Mouse (Mus musculus): ENCODE measurements around the gene Sec24b.

Sec24b gene

DNA sequence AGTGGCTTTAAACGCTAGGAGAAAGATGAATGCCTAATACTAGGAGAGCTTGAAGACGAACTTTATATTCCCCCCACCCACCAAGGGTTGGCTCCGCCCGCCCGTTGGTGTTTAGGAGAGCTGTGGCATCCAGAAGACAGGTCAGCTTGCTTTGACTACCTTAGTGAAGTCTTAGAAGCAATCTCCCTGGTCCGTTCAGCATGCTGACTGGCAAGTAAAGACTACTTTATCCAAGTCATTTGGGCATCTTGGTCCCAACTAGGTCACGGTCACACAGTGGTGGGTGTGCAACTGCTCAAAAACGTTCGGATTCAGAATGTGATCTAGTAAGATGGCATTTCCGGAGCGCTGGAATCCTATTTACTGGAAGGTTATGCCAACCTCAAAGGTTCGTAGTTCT lies at the start of gene Sec24b:
Gene Sec24b, minus strand, starts transcription at position 273 of the 400 bp plus-strand sequence.
- DNase-seq (ENCODE audit: low spot score in 2 of 2), result peak in 1 of 2 experiments; percentile 5

DNA sequence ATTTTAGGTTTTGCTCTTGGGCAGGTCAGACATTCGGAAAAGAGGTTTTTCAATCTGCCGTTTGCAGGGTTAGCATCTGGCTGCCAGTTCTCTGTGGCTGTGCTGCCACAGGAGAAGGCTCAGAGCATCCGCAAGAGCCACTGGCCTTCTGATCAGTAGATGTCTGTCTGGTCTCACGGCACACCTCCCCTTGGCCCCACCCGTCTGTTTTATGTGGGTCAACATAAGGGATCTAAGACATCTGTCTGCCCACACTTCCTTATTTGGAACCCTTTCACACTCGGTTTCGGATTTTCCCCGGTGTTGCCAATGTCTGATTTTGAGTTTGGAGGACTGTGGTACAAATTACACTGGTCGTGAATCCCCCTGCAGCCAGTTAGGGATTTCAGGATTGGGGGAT lies 43.1 kb upstream of the Sec24b start:
- no peak for DNase-seq (ENCODE audit: low spot score in 2 of 2)

- peak in 1 of 2 experiments; percentile 8 for DNase-seq (ENCODE audit: low spot score in 2 of 2)
Observed at GRCm38 (mm10) chr3:130103486-130103885, 42.1 kb upstream of the Sec24b start.

DNA sequence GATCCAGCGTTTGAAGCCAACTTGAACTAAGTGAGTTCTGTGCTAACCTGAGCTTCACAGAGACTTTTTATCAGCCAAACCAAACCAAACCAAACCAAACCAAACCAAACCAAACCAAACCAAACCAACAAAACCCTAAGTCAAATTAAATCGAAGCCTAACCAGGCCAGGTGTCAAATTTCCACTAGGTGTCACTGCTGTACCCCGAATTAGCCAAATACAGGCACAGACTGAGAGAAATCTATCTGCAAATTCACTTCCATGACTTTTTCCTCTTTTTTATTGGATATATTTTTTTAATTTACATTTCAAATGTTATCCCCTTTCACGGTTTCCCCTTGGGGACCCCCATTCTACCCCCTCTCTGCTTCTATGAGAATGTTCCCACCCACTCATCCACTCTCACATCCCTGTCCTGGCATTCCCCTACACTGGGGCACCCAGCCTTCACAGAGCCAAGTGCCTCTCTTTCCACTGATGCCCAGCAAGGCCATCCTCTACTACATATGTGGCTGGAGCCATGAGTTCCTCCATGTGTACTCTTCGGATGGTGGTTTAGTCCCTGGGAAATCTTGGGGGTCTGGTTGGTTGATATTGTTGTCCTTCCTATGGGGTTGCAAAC lies 33.9 kb upstream of the Sec24b start:
- DNase-seq (ENCODE audit: low spot score in 2 of 2), result no peak

DNA sequence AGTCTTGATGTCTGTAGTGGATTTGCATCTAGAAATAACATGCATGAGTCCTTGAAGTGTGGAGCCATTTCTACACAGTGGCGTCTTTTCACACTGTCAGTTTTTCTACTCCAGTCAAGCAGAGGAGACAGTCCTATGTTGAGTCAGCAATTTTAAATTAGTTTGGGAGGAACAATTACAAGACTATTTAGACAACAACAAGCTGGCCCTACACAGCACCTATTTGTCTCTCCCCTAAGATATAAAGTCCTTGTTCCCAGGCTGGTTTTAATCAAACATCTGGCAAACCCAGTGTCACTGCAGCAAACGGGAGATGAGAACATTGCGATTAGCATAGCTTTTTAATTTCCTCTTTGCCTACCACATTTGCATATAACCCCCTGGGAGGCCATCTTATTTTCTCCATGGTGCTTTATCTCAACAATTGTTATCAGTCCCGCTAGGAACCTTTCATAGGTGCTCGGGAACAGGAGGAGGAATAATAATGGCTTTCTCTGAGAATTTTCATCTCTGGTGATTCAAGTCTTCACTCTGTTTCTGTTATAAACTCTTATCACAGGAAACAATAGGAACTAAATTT lies 32.9 kb upstream of the Sec24b start:
- DNase-seq (ENCODE audit: low spot score in 2 of 2), result no peak

DNA sequence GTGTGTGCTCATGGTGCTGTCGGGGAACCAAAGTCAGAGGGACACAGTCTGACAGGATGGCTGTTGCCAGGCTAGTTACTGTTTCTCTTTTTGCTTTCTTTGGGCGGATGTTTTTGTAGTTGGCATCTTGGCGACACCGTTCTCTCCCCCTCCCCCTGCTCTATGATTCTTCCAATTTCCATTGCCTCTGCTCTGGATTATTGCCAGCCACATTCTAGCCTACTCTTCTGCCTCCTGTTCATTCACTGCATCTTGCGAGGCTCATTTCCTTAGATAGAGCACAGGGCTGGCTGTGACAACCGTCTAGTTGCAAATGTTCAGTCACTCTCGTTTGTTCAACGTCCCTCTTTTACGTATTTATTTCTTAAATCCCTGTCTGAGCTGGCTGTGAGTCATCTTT lies 29.1 kb upstream of the Sec24b start:
- no peak for DNase-seq (ENCODE audit: low spot score in 2 of 2)

DNA sequence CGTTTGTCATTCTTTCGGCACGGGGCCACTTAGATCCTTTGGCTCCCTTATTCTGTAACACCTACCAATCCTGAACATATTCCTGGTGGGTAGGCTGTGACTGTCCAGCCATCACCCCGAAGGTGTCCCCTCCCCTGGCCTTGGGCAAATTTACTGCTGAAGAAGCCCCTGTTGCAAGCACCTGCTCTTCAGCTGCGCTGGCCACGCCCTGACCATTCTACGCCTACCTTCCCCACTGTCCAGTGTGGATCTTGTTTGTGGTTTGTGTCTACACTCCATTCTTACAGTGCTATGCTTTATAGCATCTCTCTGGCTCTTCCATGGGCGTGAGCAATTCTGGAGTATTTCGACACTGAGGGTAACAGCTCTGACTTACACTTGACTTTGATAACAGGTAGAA lies 27.3 kb upstream of the Sec24b start:
- DNase-seq (ENCODE audit: low spot score in 2 of 2), result no peak

DNA sequence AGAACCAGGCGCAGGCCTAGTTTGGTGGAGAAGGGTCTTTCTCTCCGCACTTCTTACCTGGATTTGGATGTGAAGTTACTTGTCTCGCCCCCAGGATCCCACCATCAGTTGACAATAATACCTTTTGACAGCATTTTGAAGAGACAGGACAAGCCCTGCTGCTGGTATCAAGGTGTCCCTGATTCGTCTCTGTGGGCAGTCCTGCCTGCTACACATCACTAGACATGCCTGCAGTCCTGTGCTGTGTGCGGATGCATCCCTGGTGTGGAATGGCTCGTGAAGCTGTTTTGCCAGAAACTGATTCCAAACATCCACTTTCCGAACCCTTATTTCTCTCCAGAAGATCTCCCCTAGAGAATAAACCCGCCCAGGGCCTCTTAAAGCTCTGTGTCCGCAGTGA lies 26.1 kb upstream of the Sec24b start:
- no peak for DNase-seq (ENCODE audit: low spot score in 2 of 2)

DNA sequence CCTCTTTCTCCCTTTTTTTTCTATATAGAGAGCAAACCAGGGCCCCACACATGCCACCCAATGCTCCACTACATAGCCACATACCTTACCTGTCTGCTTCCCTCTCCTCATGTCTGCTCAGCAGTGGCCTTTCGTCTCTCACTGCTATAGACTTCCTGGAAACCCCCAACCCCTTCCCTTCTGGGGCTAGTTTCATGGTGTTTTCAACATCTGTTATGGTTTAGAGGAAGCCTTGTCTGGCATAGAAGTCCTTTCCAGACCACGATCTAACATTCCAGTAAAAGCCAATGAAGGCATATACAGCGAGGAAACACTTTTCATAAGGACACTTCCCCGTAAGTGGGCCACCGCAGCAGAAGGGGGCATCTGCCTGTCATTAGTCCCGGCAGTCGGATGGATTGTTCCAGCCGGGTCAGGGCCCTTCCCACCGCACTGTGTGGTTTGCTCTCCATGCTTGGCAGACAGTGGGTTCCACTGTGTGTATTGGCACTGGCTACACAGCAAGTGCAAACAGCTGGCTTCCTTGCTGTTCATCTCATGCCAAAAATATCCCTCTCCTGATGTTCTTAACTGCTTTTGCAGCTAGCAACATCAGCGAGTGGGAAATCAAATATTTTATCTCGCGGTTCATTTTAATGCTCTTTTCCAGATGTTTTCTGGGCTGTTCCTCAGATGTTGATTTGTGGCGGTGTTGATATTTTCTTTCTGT lies 25.2 kb upstream of the Sec24b start:
- DNase-seq (ENCODE audit: low spot score in 2 of 2), result no peak

DNA sequence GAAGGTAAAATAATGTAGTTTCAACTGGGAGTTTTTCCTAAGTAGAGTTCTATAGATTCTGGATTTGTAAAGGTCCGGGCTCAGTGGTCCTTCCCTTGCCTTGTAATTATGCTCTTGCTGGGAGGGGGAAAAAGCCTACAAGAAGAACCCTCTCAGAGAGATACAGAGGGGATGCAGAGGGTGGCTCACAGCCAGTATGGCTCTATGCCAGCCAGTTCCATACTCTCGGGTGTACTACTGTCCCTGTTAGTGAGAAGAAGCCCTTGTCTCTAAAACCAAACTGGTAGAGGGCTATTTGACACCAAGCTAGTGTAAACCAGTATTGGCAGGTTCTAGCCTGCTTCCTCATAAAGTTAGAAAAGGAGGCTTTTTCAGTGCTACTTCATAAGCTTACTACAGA lies 22.0 kb upstream of the Sec24b start:
- DNase-seq (ENCODE audit: low spot score in 2 of 2), result no peak

DNA sequence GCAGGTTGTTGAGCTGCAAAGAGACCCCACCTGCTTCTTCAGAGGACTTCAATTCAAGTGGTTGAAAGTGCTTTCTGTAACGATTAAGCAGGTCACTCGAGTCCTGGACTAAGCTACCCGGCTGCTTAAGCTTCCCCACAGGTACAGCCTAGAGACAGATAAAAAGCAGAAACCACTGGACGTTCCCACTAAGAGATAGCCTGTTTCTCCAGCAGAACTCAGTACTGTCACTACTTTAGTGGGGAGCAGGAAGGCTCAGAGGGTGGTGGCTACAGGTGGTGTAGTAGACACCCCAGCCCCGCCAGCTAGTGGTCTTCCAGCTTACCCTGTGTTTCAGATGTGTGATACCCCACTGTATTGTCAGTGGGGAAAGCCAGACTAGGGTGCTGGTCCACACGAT lies 19.3 kb upstream of the Sec24b start:
- no peak for DNase-seq (ENCODE audit: low spot score in 2 of 2)

GRCm38 (mm10) chr3:130079794-130080193 lies 18.4 kb upstream of the Sec24b start:
- DNase-seq (ENCODE audit: low spot score in 2 of 2), result peak in 1 of 2 experiments; percentile 19

GRCm38 (mm10) chr3:130077291-130077690 lies 15.9 kb upstream of the Sec24b start:
- DNase-seq (ENCODE audit: low spot score in 2 of 2), result no peak

DNA sequence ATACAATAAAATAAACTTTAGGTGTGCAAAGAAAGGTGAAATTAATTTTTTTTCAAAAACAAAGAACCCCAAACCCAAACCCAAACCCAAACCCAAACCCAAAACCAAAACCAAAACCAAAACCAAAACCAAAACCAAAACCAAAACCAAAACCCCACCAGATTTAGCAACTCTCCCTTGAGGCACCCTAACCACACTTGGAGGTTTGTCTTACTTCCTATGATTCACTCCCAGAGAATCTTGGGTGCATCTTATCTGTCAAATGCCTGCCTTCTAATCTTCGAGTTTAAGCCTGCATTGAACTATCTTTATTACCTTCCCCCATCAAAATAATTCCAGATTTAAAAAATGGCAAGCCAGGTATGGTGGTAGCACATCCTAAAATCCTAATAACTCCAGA lies 14.4 kb upstream of the Sec24b start:
- no peak for DNase-seq (ENCODE audit: low spot score in 2 of 2)

- no peak for DNase-seq (ENCODE audit: low spot score in 2 of 2)
Observed at GRCm38 (mm10) chr3:130073085-130073484, 11.7 kb upstream of the Sec24b start.

DNA sequence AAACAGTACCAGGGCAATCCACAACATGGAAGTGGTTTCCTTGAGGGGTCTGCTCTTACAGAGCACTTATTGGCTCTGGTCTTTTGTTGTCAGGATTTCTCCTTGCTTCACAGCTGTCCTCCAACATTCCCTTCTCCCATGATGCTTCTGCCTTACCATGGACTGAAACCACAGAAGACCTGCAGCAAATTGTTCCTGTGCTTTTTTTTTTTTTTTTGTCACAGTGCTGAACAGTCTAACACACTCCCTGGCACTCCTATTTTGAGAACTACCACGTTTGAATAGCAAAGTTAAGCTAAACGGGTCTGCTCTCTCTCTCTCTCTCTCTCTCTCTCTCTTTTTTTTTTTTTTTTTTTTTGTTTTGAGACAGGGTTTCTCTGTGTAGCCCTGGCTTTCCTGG lies 10.6 kb upstream of the Sec24b start:
- DNase-seq (ENCODE audit: low spot score in 2 of 2), result no peak

- DNase-seq (ENCODE audit: low spot score in 2 of 2), result peak; percentile 62 to 74
Observed at GRCm38 (mm10) chr3:130060396-130061029, 840 bp downstream of the Sec24b start.

DNA sequence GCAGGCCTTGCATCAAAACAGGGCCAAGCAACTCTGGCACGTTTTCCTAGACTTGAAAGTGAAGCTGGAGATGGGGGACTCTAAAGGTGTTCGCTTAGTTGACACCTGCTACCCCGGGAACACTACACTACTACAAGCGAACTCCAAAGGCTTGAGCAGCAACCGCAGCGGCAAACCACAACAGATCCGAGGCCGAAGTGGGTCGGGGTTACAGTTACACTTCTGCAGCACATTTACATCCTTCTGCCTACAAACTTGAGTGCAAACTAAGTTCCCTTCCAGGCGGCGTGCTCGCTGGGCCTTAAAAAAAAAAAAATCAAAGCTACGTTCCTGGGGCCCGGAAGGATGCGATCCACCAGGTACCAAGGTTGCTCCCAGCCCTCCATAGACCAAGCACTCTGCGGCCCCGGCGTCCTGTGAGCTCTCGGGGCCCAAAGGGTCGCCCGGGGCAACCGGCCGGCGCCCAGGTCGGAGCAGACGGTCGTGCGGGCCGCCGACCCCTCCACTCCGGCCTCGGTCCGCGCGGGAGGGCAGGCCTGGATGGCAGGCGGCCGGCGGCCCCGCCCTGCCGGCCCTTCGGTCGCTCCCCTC lies 1.5 kb downstream of the Sec24b start:
- peak in 1 of 2 experiments; percentile 8 for DNase-seq (ENCODE audit: low spot score in 2 of 2)

DNA sequence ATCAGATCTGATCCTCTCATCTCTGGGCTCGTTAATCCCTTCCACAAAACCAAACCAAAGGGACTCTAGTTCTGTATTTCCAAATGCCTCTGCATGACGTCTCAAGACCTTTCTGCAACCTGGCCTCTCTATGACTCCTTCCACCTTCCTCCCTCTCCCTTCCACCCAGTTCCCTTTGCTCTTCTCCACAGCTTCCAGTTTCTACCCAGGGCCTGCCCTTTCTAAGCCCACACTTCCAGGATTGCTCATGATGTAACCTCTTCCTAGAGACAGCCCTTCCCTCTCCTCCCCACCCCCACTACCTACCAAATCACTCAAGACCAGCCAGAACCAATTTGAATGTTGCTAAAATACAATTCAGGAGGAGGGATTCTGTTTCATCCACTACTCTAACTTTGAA lies 2.9 kb downstream of the Sec24b start:
- no peak for DNase-seq (ENCODE audit: low spot score in 2 of 2)

DNA sequence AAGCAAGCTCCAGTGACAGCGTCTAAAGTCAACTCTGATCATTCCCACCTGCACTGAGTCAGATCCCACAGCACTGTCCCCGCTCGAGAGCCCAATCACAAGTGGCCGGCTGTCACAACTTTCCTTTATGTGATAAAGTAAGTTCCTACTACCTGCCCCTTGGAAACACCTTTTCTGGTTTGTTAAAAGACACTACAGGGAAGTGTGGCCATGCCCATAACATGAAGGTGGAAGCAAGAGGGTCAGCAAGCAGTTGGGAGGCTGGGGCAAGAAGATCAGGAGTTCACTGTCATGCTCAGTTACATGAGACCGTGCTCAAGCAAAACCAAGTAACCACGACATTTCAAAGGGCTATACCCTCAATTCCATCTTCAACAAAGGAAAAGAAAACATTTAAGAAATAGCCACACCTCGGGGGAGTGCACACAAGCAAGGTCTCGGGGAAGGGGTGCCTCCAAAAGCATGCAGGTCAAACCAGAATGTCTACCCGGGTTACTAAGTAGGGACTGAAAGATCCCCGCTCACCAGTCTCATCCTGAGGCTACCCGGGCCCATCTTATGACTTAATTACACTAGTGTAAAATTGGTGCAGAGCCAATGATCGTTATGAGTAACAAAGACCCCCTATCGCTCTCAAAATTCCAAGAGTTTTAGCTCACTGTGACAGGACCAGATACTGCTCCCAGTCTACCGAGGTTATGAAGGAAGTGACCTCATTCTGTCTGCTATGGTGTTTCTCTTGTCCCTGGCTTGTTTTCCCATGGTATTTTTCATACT lies 3.6 kb downstream of the Sec24b start:
- no peak for DNase-seq (ENCODE audit: low spot score in 2 of 2)

All from spleen, postnatal 14 days (tissue).